Mouse (Mus musculus): ENCODE measurements around the gene Rad18. TPM values are rescaled to one million over a fixed set of nuclear protein-coding genes. Genes with fewer than 3 reads are reported as not detected.

Rad18 gene
- total RNA-seq (2012; rRNA removed): 23.7 and 24.3 TPM in 2 replicates

DNA sequence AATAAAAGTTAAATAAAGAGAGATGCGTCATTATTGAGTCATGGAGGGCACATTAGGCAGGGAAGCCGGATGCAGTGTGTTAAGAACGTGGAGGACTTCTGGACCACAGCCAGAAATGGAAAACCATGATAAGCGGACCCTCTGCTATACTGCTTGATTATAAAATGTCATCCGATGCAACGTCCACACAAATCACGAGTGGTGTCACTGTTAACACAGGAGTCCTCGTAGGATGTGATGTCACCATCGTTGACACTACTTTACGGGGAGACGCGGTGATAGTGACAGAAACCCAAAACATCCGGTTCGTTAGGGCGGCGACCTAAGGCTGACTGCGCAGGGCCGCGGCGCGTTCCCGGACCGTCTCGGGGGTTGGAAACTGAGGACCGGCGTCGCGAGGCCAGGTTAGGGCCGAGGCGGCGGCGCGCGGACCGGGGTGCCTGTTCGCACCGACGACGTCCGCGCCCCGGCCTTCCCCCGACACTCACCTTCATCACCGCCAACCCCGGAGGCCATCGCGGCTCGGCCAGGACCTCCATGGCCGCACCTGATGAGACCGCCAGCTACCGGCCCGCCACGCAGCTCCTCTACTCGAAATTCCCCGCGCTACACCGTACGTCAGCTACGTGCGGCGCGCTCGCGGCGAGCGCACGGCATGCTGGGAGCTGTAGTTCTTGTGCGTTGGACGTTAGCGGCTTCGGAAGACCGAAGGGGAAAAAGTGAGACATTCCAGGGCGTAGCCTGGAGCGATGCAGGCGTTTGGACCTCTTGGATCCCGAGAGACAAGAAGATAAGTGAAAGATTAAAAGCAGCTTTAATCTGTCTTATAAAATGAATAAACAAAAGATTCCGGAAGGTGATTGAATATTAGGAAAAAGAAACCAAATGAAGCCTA, at the start of gene Rad18:
Rad18 (minus strand) TSS at position 631 of the 895 bp plus-strand sequence.
- DNase-seq (ENCODE audit: low read depth, low spot score): peak; percentile 78
- no peaks in the 10 kb centered on the region for H3K9me3 ChIP-seq (ENCODE audit: control insufficient read depth, insufficient read depth, low read depth, low read length)
- no peaks in the 10 kb centered on the region; the same call in 1 of the 2 replicates for H3K36me3 ChIP-seq (ENCODE audit: control insufficient read depth, insufficient read depth, low read length, poor library complexity, severe bottlenecking)
- H3K4me1 ChIP-seq (ENCODE audit: control insufficient read depth in 2 of 2, insufficient read depth in 2 of 2, low read length in 2 of 2, poor library complexity in 1 of 2): peaks cover 0 to 9% of the 10 kb centered on the region in 2 experiments; a peak in 1 of 4 replicates
- H3K27ac ChIP-seq (ENCODE audit: insufficient read depth, low read depth, low read length, poor library complexity, severe bottlenecking): peak within 1 kb of the TSS; percentile 2; the same call in 1 of the 2 replicates
- TF ChIP-seq MAFK (IDR thresholded peaks at IDR 0.05; ENCODE audit: insufficient read depth, low read depth, low read length) (no peak), ZNF384 (IDR thresholded peaks at IDR 0.05; ENCODE audit: low read depth, low read length) (no peak), CHD2 (IDR thresholded peaks at IDR 0.05; ENCODE audit: low read depth, low read length) (no peak), HCFC1 (IDR thresholded peaks at IDR 0.05; ENCODE audit: borderline replicate concordance, insufficient read depth, low read length) (peak; percentile 95)
- H3K4me3 ChIP-seq (ENCODE audit: insufficient read depth in 1 of 2, low read depth in 1 of 2, low read length in 2 of 2, poor library complexity in 1 of 2, severe bottlenecking in 1 of 2): peak within 1 kb of the TSS; percentile 81 to 82
- peak within 1 kb of the TSS; percentile 92 for H3K9ac ChIP-seq (ENCODE audit: insufficient read depth, low read depth, low read length, poor library complexity, severe bottlenecking)
- in situ Hi-C loops (cut with MboI; ENCODE audit: low sequenced_read_pairs in 2 of 2, unreplicated experiment in 2 of 2): no loop called here

- H3K36me3 ChIP-seq (ENCODE audit: control insufficient read depth, insufficient read depth, low read length, poor library complexity, severe bottlenecking): no peaks in the 10 kb centered on the region
- in situ Hi-C loops (cut with MboI; ENCODE audit: low sequenced_read_pairs in 2 of 2, unreplicated experiment in 2 of 2): no loop called here
- DNase-seq (ENCODE audit: low read depth, low spot score): no peak
Measured at GRCm38 (mm10) chr6:112742297-112742696, 45.8 kb upstream of the Rad18 start.

DNA sequence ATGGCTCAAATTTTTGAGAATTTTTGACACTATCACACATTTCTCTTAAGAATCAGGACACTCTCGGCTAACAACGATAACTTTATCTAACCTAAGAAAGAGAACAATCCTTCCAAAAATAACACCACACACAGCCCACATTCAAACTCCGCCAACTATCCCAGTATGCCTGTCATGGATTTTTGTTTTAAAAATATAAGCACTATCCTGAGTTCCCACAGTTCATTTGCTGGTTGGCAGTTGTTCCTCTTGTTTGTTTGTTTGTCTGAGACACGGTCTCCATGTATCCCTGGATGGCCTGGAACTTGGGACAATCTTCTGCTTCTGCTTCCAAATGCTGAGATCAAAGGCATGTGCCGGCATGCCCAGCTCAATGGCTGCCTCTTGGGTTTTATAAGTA, 45.3 kb upstream of the Rad18 start:
- Histone ChIP-seq H3K4me3 (ENCODE audit: insufficient read depth in 1 of 2, low read depth in 1 of 2, low read length in 2 of 2, poor library complexity in 1 of 2, severe bottlenecking in 1 of 2) (no peak overlapping the region), H3K27ac (ENCODE audit: insufficient read depth, low read depth, low read length, poor library complexity, severe bottlenecking) (no peak overlapping the region), H3K36me3 (ENCODE audit: control insufficient read depth, insufficient read depth, low read length, poor library complexity, severe bottlenecking) (no peaks in the 10 kb centered on the region), H3K4me1 (ENCODE audit: control insufficient read depth in 2 of 2, insufficient read depth in 2 of 2, low read length in 2 of 2, poor library complexity in 1 of 2) (no peaks in the 10 kb centered on the region; a peak in 1 of 4 replicates), H3K9ac (ENCODE audit: insufficient read depth, low read depth, low read length, poor library complexity, severe bottlenecking) (no peak overlapping the region), H3K9me3 (ENCODE audit: control insufficient read depth, insufficient read depth, low read depth, low read length) (no peaks in the 10 kb centered on the region)
- no peak for DNase-seq (ENCODE audit: low read depth, low spot score)
- in situ Hi-C loops (cut with MboI; ENCODE audit: low sequenced_read_pairs in 2 of 2, unreplicated experiment in 2 of 2): no loop called here
- TF ChIP-seq MAFK (IDR thresholded peaks at IDR 0.05; ENCODE audit: insufficient read depth, low read depth, low read length) (no peak), CHD2 (IDR thresholded peaks at IDR 0.05; ENCODE audit: low read depth, low read length) (no peak), ZNF384 (IDR thresholded peaks at IDR 0.05; ENCODE audit: low read depth, low read length) (no peak), ZC3H11A (IDR thresholded peaks at IDR 0.05; ENCODE audit: borderline replicate concordance, low read depth, low read length) (no peak), HCFC1 (IDR thresholded peaks at IDR 0.05; ENCODE audit: borderline replicate concordance, insufficient read depth, low read length) (no peak)

More at GRCm38 (mm10) chr6:112742297-112742696, 45.8 kb upstream of the Rad18 start:
- H3K4me1 ChIP-seq (ENCODE audit: control insufficient read depth in 2 of 2, insufficient read depth in 2 of 2, low read length in 2 of 2, poor library complexity in 1 of 2): no peaks in the 10 kb centered on the region; a peak in 1 of 4 replicates
- TF ChIP-seq ZNF384 (IDR thresholded peaks at IDR 0.05; ENCODE audit: low read depth, low read length) (no peak), ZC3H11A (IDR thresholded peaks at IDR 0.05; ENCODE audit: borderline replicate concordance, low read depth, low read length) (no peak), MAFK (IDR thresholded peaks at IDR 0.05; ENCODE audit: insufficient read depth, low read depth, low read length) (no peak), CHD2 (IDR thresholded peaks at IDR 0.05; ENCODE audit: low read depth, low read length) (no peak), HCFC1 (IDR thresholded peaks at IDR 0.05; ENCODE audit: borderline replicate concordance, insufficient read depth, low read length) (no peak)
- no peaks in the 10 kb centered on the region for H3K9me3 ChIP-seq (ENCODE audit: control insufficient read depth, insufficient read depth, low read depth, low read length)
- no peak overlapping the region for H3K9ac ChIP-seq (ENCODE audit: insufficient read depth, low read depth, low read length, poor library complexity, severe bottlenecking)
- no peak overlapping the region for H3K4me3 ChIP-seq (ENCODE audit: insufficient read depth in 1 of 2, low read depth in 1 of 2, low read length in 2 of 2, poor library complexity in 1 of 2, severe bottlenecking in 1 of 2)
- H3K27ac ChIP-seq (ENCODE audit: insufficient read depth, low read depth, low read length, poor library complexity, severe bottlenecking): no peak overlapping the region

GRCm38 (mm10) chr6:112739635-112740034, 43.1 kb upstream of the Rad18 start:
- Histone ChIP-seq H3K36me3 (ENCODE audit: control insufficient read depth, insufficient read depth, low read length, poor library complexity, severe bottlenecking) (no peaks in the 10 kb centered on the region), H3K9me3 (ENCODE audit: control insufficient read depth, insufficient read depth, low read depth, low read length) (no peaks in the 10 kb centered on the region), H3K4me1 (ENCODE audit: control insufficient read depth in 2 of 2, insufficient read depth in 2 of 2, low read length in 2 of 2, poor library complexity in 1 of 2) (no peaks in the 10 kb centered on the region; a peak in 1 of 4 replicates), H3K4me3 (ENCODE audit: insufficient read depth in 1 of 2, low read depth in 1 of 2, low read length in 2 of 2, poor library complexity in 1 of 2, severe bottlenecking in 1 of 2) (no peak overlapping the region), H3K27ac (ENCODE audit: insufficient read depth, low read depth, low read length, poor library complexity, severe bottlenecking) (no peak overlapping the region), H3K9ac (ENCODE audit: insufficient read depth, low read depth, low read length, poor library complexity, severe bottlenecking) (no peak overlapping the region)
- no peak for DNase-seq (ENCODE audit: low read depth, low spot score)
- no peak for TF ChIP-seq MAFK (IDR thresholded peaks at IDR 0.05; ENCODE audit: insufficient read depth, low read depth, low read length)
- no peak for TF ChIP-seq CHD2 (IDR thresholded peaks at IDR 0.05; ENCODE audit: low read depth, low read length)
- no peak for TF ChIP-seq ZNF384 (IDR thresholded peaks at IDR 0.05; ENCODE audit: low read depth, low read length)
- no peak for TF ChIP-seq HCFC1 (IDR thresholded peaks at IDR 0.05; ENCODE audit: borderline replicate concordance, insufficient read depth, low read length)
- TF ChIP-seq ZC3H11A (IDR thresholded peaks at IDR 0.05; ENCODE audit: borderline replicate concordance, low read depth, low read length): no peak
- in situ Hi-C loops (cut with MboI; ENCODE audit: low sequenced_read_pairs in 2 of 2, unreplicated experiment in 2 of 2): no loop called here

All from ES-E14 (cell line).